Mouse (Mus musculus) T-helper 1 cell (primary cell): ENCODE measurements around the gene Otulin.

Source experiments
- in situ Hi-C: fragments of 300-600 bp; cut with MboI, MseI; formaldehyde crosslinking; loops from one replicate; pipeline ENCODE4 v1.15.1; 2025; ENCODE audit warnings: high pct_unique_total_duplicates

The Otulin gene

DNA sequence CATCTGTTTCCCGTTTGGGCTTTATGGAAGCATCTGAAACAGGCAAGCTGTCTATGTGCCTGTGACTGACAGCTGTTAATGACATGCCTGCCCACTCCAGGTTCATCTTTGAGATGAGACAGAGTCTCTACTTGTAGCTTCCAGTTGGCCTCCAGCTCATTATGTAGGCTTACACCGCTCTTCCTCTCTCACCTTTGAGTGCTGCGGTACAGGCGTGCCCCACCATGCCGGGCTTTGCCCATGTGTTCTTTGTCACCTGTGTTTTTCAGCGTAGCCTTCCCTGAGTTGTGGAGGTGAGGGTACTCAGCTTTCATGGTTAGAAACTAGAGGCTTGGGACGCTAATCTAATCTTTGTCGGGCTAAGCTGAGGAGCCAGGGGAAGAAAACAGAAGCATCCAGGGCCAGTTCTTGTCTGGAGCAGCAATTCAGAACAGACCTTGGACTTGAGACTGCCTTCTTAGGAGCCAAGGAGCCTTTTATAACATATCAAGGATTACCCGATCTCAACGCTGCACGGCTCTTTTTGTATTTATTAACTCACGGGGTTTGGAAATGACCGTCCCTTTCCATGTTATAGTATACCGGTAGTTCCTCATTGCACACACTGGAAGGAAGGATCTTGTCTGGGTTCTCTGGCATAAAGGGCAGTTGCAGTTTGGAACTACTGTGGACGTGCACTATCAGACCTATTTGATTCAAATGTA, 123.4 kb downstream of the Otulin start:
- in situ Hi-C loops = no loop called here

DNA sequence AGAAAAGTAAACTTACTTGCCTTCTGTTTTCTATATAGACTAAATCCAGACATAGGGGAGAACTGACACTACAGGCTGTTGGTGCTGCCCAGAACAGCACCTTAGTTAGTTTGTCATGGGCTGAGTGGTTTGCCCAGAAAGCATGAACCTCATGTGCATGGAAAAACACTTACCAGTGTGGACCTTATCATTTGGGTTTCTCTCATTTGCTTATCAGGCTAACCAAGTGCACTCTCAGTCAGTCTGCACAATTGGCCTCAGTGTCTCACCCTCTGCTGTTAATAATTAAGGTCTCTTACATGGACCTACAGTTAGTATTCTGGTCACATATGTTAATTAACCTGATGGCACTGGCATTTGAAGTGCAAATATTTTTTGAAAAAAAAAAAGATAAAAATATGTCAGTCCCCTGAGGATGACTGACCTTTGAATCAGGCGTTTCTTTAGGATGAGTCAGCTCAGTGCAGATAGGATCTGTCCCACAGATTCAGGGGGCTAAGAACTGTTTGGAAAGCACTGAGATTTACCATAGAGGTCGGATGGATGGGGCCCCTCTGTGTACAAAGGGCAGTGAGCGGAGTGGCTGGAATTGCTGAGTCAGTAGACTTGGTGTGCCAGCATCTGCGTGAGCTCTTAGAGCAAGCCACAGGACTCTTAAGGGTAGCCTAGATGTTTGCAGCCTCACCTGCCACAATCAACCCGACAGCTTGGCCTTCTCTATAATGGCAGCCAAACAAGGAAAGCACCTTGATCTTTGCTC, 124.2 kb downstream of the Otulin start:
- in situ Hi-C loops = no loop called here

DNA sequence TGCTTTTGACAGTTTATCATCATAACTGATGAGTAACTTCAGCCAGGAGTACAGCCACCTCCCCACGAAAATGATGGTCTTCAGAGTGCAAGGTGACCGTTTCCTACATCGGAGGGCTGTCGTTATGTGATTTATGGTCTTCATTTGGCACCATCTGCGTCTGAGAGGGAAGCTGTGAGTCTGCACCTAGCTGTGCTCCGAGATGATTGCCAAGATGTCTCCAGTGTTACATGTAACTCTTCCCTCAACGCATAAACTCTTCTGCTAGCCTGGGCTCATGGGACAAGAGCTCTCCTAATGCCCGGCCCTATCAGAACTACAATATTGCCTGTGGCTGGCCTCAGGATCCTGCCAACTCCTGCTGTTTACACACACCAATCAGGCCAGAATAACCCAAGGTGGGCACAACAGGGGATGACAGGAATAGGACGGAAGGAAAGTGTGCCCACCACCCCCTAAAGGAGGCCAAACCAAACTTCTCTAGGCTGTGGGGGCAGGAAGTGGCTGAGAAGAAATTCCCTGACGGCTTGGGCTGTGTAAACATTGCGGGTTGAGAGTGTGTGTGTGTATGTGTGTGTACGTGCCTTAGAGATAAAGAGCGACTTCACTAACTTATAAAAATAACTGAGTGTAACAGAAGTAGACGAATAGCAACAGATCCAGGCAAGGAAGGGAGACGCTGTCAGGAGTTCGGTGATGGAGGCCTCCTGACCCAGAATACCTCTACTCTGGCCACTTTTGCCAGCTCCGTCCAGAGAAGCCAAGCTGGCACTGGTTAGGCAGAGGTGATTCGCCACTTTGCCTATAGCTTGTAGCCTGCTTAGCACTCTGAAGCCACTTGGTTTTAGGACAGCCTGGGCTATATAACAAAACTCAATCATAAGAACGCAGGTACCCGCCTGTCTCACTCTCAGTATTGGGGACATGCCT, 126.4 kb downstream of the Otulin start:
- in situ Hi-C loops = no loop called here

DNA sequence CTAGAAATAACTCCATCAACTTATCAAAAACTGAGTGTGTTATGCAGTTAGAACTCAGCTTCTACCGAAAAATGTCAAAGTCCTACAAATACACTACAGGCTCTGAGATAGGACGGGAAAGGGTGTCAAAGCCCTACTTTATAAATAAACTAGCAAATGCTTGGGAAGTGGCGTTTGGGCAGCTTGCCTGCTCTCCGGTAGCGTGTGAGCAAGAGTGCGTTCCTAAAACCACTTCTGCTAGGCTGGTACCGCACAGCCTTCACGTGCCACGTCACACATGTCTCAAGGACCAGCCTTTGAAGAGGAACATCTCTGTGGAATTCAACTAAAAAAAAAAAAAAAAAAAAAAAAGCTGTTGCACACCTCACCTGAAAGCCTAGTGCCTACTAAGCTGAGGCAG, 127.3 kb downstream of the Otulin start:
- in situ Hi-C loops = no loop called here

DNA sequence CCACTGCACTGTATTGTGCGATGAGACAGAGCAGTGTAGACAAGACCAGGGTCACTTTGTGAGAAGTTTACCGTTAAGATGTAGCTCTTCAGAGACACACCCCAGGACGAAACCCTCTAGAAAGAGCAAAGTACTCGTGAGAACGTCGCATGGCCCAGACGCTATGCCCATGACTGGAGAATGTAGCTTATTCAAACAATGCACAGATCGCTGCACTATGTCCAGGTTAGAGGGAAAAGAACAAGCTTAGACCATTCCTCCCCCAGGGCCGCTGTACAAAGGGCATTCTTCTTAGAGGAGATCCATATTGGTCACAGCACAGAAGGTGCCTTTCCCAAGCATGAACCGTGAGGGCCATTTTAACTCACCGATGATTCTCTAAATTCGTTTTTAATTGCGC, 128.2 kb downstream of the Otulin start:
- in situ Hi-C loops = no loop called here

DNA sequence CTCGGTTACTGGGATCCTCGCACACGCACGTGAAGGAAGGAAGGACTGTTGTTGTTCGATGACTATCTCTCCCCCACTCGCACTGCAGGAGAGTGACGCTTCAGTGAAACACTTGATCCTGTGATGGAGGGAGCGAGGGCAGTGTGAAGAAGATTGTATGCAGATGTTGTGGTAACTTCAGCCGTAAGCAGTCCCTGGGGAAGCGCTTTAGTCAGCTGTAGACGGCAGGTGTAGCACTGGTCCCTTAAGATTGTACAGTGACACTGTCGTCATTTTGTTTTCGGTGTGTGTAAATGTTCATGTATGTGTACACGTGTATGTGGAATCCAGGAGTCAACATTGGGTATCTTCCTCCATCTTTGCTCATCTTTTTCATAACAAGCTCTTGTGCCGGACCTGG, 130.1 kb downstream of the Otulin start:
- in situ Hi-C loops = no loop called here

DNA sequence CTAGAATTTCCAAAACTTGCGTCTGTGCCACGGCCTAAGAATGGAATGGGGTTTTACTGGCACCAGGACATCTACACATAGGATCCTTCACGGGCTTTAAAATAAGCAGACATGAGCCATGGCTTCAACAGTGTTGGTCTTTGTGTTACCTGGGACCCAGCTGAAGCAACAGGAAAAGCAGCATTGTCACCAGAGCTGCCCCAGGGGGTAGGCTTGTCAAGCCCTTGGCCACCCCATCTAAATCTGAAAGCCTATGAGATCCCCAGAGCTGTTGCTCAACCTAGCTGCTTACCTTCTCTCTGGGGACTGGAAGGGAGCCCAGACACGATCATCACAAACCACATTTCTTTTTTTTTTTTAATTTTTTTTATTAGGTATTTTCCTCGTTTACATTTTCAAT, 132.4 kb downstream of the Otulin start:
- in situ Hi-C loops = no loop called here

DNA sequence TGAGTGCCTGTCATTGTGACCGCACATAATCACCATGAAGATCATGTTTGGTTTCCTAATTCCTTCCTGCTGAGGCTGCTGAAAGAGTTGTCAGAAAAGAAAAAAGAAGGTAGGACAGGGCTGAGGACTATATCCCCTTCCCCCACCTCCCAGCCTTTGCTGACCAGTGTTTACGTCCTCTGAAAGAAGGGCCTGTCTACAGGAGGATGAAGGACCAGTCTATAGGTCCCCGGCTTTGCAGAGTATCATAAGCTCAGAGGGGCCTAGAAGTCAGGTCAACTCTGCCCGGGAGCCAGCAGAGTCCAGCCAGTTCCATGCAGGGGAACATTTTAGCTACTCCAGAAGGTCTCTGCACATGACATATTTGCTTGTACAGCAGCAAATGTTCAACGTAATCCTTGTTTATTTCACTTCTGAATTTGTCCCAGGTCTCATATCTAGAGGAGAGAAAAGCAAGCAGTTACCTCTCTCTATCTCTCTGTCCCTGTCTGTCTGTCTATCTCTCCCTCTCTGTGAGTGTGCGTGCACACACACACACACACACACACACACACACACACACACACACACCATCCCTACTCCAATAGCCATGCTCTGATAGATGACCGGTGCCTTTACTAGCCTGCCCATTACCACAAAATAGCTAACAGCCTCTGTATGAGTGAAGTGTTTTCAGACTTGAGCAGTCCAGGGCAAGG, 133.0 kb downstream of the Otulin start:
- in situ Hi-C loops = no loop called here

DNA sequence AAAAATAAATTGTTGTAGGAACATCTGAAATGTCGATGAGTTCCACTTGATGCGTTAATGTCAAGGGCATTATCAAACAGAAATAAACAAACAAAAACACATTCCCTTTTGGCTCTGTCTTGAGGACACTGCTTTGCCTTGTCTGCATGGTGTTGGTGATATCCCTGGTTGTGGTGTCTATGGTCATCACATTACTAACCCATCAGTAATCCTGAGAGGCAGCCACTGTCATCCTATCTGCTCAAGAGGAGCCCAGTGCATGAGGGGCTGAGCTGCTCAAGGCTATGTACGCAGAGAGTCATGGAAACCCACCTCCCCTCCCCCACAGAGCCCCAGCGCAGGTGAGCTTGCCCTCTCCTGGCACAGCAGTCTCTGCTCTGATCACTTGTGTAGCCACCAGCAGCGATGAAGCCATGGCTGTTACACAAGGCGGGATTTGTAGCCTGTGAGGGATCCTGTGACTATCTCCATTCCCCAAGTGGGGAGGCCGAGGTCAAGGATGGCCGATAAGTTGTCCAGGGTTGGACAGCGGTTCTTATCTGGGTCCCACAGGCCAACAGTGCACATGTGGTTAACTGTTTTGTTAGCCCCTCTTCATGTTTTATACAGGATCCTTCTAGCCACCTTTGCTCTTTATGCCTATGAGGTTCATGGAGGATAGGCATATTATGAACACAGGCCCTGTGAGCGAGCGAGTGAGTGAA, 133.7 kb downstream of the Otulin start:
- in situ Hi-C loops = no loop called here

DNA sequence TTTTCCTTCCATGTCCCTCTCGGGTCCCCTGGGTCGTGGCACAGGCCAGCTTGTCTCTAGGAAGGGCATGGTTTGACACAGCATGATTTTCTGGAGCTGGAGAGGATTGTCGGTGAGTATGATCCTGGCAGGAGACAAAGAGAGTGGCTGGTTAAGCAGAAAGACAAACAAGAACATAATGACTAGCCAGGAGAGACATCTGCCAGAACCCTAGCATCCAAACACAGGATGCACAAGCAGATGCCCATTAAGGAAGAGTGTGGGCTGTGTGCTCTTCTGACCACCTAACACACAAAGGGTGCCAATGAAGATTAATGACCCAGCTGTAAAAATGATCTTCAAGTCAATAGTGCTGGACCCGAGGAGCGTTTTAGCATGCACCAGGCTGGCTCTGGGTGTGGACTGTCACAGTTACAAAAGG, 134.5 kb downstream of the Otulin start:
- in situ Hi-C loops = no loop called here

DNA sequence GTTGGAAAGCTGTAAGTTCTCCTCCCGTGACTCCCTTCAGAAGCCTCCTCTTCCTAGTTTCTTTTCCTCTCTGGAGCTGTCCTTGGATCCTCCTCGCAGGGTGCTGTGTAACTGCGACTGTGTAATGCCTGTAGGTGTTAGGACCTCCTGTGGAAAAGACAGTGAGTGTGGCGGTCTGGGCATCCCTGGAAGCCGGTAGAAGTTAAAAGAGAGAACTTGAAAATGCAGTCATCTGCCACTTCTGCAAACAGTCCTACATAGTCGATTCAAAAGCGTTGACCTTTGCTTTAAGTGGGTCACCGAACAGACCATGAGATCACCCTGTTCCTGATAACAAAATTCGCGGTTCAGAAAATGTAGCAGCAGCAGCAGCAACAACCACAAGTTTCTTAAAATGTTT, 137.0 kb downstream of the Otulin start:
- in situ Hi-C loops = no loop called here

DNA sequence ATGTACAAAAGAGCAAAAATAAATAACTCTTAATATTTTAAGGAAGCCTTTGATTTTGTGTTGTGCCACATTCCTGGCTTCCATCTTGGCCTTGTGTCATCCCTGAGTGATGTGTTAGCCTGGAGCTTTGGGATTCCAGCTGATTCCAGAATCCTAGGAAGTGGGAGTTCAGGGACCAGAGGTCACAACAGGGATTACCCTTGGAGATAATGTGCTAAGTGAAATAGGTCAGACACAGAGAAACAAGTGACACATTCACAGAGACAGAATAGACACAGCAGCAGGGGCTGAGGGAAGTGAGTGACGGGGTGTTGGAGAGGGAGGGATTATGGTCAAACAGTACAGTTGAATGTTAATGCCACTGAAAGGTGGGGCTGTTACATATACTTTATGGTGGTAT, 137.8 kb downstream of the Otulin start:
- in situ Hi-C loops = no loop called here
